Mouse (Mus musculus): ENCODE data around the gene Ulk3.

DNA sequence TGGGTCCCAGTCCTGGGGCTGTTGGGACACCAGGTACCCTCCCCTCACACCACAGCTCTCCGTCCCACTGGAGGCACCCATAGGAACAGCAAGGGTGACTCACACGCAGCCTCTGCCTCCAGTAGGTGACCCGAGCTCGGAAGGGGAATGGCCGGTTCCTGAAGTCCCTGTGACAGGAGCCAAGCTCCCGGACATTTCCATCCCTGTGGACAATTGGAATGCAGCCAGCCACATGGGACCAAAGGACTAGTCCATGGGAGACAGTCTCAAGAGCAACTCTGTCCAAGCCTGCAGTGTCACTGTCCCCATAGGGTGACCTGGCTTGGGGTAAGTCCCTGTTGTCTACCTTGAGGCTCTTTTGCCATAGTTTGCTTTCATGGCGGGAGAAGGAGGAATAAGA lies 24.7 kb downstream of the Ulk3 start:
- TF ChIP-seq CTCF (IDR thresholded peaks at IDR 0.05; ENCODE audit: borderline replicate concordance, insufficient read depth, low read length) (no peak), POLR2A (IDR thresholded peaks at IDR 0.05; ENCODE audit: low read depth, low read length) (no peak)
